Mouse (Mus musculus) embryonic facial prominence, embryonic 14.5 days (tissue): ENCODE data around the gene Zim1. TPM values are rescaled to one million over a fixed set of nuclear protein-coding genes. Genes with fewer than 3 reads are reported as not detected.

Source experiments
- ATAC-seq: fragments of 200-750 bp; cut with Nextera tagmentation; 2 replicates; pipeline ENCODE4 v1.8.0; 2017; ENCODE audit warnings: low read depth, moderate number of reproducible peaks, moderate TSS enrichment
- DNase-seq: peaks from one replicate; pipeline ENCODE4 v3.0.0-alpha.2; 2015; ENCODE audit warnings: low spot score
- H3K27ac ChIP-seq: fragments of 300-500 bp; sonication (generic); replicated peaks from 2 replicates; pipeline ENCODE4 v1.5.1; 2014; ENCODE audit warnings: low read depth, mild to moderate bottlenecking, low read length, moderate library complexity
- H3K27me3 ChIP-seq: fragments of 300-500 bp; sonication (generic); replicated peaks from 2 replicates; pipeline ENCODE4 v1.6.1; 2014; ENCODE audit warnings: low read length; ENCODE audit not compliant: control insufficient read depth, insufficient read depth
- H3K36me3 ChIP-seq: fragments of 300-500 bp; sonication (generic); 2 replicates; pipeline ENCODE4 v1.6.1; 2014; ENCODE audit warnings: low read length, mixed read lengths; ENCODE audit not compliant: control insufficient read depth, insufficient read depth
- H3K4me1 ChIP-seq: fragments of 300-500 bp; sonication (generic); 2 replicates; pipeline ENCODE4 v1.6.1; 2014; ENCODE audit warnings: antibody characterized with exemption, low read length; ENCODE audit not compliant: control insufficient read depth, insufficient read depth
- H3K4me2 ChIP-seq: fragments of 300-500 bp; sonication (generic); 2 replicates; pipeline ENCODE4 v1.6.1; 2014; ENCODE audit warnings: low read depth, mild to moderate bottlenecking, low read length, moderate library complexity, mixed read lengths
- H3K4me3 ChIP-seq: fragments of 300-500 bp; sonication (generic); 2 replicates; pipeline ENCODE4 v1.5.1; 2014; ENCODE audit warnings: low read depth, mild to moderate bottlenecking, low read length
- H3K9ac ChIP-seq: fragments of 300-500 bp; sonication (generic); 2 replicates; pipeline ENCODE4 v1.6.1; 2014; ENCODE audit warnings: low read depth, mild to moderate bottlenecking, low read length, moderate library complexity, mixed read lengths
- H3K9me3 ChIP-seq: fragments of 300-500 bp; sonication (generic); 2 replicates; pipeline ENCODE4 v1.6.1; 2016; ENCODE audit warnings: low read length; ENCODE audit not compliant: control insufficient read depth
- WGBS: fragments of 180-500 bp; shearing (Covaris S2); extraction: QIAGEN DNeasy Blood & Tissue Kit; methylation state at CpG from one replicate; pipeline ENCODE4 v1.1.7; 2014; 5-methylcytosine and 5-hydroxymethylcytosine counted together
- polyA plus RNA-seq: library from polyadenylated mRNA; unstranded; fragments of >200 nt; fragmentation: Nextera tagmentation; extraction: Ambion mirVana; gene quantifications from 2 replicates; pipeline ENCODE4 v1.2.1, GENCODE M21; 2014

Gene Zim1
- polyA plus RNA-seq, 1 experiment from 2014 or later, result 34.6 TPM

GRCm38 (mm10) chr7:6635831-6636230 lies 60.4 kb downstream of the Zim1 start:
- no peak for ATAC-seq
- H3K27me3 ChIP-seq, result no peaks in the 10 kb centered on the region
- no peak for DNase-seq

More at GRCm38 (mm10) chr7:6635831-6636230, 60.4 kb downstream of the Zim1 start:
- Histone ChIP-seq H3K4me3 (no peak overlapping the region), H3K27ac (no peak overlapping the region), H3K36me3 (no peaks in the 10 kb centered on the region), H3K4me1 (no peaks in the 10 kb centered on the region), H3K4me2 (no peak overlapping the region), H3K9me3 (no peaks in the 10 kb centered on the region), H3K9ac (no peak overlapping the region)
- 63% methylated on average over 3 of the region's 3 CpGs for WGBS

Other genes with a start within 250 kb of the Zim1 start
- gene Olfr1336, start 240.3 kb downstream of the Zim1 start, polyA plus RNA-seq, result 0.06 TPM in 1 of 2 replicates, not detected in the other
- gene Olfr1346, start 229.3 kb downstream of the Zim1 start, polyA plus RNA-seq, result not detected in 2 replicates
- not detected in 2 replicates for gene Olfr5, start 209.5 kb downstream of the Zim1 start, polyA plus RNA-seq
- gene Olfr1347, start 196.7 kb downstream of the Zim1 start, polyA plus RNA-seq, result not detected in 2 replicates
- not detected in 2 replicates for gene Olfr1348, start 187.7 kb downstream of the Zim1 start, polyA plus RNA-seq
- not detected in 2 replicates for gene Olfr1349, start 173.5 kb downstream of the Zim1 start, polyA plus RNA-seq
- 0.18 TPM in 1 of 2 replicates, not detected in the other for gene Olfr1350, start 131.6 kb downstream of the Zim1 start, polyA plus RNA-seq
- gene Peg3, start 34.0 kb upstream of the Zim1 start, polyA plus RNA-seq, result 356 and 388 TPM in 2 replicates
- 12.2 and 12.7 TPM in 2 replicates for gene Usp29, start 34.1 kb upstream of the Zim1 start, polyA plus RNA-seq